Mouse (Mus musculus) cerebellum, adult 9-10 months (tissue): ENCODE measurements around the gene Arpc4.

Experiments used
- DNase-seq: peaks from one replicate; pipeline ENCODE4 v3.0.0; 2022

Arpc4 gene

GRCm38 (mm10) chr6:113366639-113367038 lies 11.3 kb upstream of the Arpc4 start:
- DNase-seq, result no peak

DNA sequence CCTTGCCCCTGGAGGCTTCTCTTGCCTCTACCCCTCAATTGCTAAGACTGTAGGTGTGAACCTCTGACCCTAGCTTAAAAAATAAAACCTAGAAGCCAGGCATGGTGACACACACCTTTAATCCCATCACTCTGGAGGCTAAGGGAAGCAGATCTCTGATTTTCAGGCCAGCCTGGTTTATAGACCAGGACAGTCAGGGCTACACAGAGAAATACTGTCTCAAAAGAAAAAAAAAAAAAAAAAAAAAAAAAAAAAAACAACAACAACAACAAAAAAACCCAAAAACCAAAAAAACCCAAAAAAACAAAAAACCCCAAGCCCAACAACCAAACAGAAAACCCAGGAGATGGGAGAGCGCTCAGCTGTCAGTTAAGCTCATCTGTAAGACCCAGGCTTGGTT lies 10.3 kb upstream of the Arpc4 start:
- DNase-seq, result no peak

GRCm38 (mm10) chr6:113368124-113368523 lies 9.8 kb upstream of the Arpc4 start:
- no peak for DNase-seq

DNA sequence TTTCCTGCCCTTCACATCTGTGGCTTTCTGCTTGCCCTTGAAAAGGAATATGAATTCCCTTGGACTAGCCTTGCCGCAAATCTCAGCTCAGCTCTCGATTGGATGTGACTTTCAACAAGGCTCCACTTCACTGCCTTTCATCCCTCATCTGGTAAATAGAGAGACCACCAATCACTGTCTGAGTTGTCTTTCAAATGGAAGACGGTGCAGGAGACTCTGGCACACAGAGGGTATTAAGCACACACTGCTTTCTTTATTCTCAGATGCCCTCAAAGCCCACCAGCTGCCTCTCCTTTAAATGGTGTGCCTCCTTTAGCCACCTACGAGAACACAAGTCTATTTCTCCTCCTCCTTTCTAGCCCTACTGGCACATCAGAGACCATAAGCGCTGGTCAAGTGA lies 9.3 kb upstream of the Arpc4 start:
- no peak for DNase-seq

GRCm38 (mm10) chr6:113370194-113370929 lies 7.6 kb upstream of the Arpc4 start:
- DNase-seq, result no peak

DNA sequence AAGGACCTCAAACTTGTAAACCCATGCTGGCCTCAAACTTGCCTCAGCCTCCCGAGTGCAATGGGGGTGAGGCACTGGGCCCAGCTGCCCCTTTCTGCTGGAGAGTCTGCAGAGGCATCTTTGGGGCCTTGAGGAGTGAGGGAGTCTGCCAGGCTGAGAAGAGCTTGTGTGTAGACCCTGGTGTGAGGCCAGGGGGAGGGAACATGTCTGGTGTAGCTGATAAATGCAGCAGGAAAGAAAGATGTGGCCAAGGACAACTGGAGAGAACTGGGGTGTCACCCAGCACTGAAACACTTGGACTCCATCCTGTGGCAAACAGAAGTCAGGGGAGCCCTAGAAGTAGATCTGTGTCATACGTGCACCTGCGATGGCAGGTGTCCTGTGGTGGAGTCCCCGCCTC lies 4.4 kb upstream of the Arpc4 start:
- no peak for DNase-seq

- DNase-seq, result no peak
These were observed 781 bp upstream of the Arpc4 start for GRCm38 (mm10) chr6:113377172-113377495.

DNA sequence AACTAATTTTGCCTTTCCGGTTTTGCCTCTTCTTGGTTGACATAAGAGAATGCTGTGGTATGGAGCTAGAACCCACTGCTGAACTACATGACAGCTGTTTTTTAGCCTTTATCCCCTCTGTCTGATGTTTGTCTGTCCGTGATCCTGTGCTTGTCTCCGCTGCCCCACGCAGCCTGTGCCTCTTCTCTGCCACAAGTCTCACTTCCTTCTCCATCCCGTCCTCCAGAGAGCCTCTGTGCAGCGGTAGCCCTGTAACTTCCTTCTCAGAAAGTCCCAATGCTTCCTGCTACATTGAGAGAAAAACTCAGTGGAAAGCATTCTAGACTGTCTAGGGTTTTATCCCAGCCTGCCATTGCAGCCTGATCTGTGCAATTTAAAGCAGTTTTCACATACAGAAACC lies 1.3 kb downstream of the Arpc4 start:
- no peak for DNase-seq

- no peak for DNase-seq
These were observed 2.6 kb downstream of the Arpc4 start for GRCm38 (mm10) chr6:113380480-113380879.

- DNase-seq, result no peak
These were observed 6.5 kb downstream of the Arpc4 start for GRCm38 (mm10) chr6:113384351-113384927.

DNA sequence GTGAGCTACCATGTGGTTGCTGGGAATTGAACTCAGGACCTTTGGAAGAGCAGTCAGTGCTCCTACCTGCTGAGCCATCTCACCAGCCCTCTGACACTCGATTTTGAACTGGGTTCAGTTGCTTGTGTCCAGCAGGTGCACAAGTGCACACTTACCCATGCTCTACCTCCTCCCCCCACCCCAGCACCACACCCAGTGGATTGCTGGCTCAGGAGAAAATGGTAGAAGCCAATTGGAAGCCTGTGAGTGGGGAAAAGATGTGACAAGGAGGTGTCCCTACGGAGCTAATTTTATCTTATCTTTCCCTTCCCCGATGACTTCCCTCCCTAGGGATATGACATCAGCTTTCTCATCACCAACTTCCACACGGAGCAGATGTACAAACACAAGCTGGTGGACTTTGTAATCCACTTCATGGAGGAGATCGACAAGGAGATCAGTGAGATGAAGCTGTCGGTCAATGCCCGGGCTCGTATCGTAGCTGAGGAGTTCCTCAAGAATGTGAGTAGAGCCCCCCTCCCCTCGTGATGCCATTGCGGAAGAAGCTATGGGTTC lies 7.3 kb downstream of the Arpc4 start:
- DNase-seq, result no peak

DNA sequence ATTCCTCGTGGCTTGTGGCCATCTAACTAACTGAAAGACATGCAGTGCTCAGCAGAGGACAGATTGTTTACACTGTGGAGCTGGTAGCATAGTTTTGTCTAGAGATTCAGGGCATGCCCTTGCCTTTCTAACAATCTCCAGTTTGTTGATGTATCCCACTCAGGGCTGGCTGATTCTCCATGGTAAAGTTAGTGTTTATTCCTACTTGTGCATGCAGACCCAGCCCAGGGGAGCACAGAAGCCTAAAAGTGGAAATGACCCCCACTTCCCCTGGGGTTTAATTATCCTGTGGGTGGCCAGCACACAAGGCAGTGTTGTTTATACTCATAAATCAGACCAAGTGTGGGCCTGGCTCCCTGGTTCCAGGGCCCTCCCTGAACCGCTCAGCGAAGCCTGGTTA lies 8.1 kb downstream of the Arpc4 start:
- DNase-seq, result no peak

DNA sequence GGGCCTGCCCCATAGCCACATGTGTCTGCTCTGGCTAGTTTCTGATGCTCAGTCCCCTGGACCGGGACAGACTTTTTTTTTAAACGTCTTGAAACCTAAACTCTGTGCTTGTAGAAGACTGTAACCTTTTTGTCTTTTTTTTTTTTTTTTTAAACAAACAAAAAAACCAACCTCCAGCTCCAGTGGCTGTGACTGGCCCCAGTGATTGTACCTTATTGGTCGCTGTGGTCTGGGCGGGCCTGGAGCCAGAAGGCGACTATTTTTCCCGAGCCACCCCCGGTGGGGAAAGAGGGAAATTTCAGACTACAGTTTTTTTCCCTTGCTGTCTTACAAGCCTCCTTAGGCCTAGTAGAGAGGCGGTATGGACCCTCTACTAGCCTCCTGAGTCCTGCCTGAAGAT lies 11.0 kb downstream of the Arpc4 start, which contains the start of gene Ttll3:
Ttll3 (plus strand) TSS at position 301 of the 400 bp plus-strand sequence.
- no peak for DNase-seq

DNA sequence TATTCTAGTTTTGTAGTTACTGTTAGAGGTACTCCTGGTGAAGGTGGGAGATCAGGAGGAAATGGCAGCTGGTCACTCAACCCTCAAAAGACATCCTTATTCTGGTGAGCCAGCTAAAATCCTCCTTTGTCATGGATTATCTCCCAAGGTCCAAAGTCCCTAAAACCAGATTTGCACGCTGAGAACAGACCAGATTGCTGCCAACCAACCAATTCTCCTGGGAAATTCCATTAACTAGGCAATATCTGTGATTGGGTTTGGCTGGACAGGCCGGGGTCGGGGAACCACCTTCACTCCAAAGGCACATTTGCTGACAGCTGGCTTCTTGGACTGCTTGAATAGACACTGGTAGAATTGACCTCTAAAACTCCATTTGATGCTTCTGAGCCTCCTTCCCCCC lies 12.8 kb downstream of the Arpc4 start:
- DNase-seq, result no peak

DNA sequence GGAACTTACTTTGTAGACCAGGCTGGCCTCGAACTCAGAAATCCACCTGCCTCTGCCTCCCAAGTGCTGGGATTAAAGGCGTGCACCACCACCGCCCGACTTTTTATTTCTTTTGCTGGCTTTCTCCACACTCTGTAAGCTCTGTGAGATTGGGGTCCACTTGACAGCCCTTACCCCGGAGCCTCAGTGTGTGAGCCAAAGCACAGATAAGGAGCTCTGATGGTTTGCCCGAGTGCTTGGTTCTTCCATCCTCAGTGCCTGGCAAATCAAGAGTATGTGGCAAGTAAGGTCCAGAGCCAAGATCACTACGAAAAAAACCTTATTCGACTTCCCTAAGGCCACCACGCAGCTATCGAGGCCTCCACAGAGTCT lies 14.1 kb downstream of the Arpc4 start:
- no peak for DNase-seq

- DNase-seq, result peak; percentile 51
These were observed 14.6 kb downstream of the Arpc4 start for GRCm38 (mm10) chr6:113392387-113393071.

- DNase-seq, result no peak
These were observed 16.0 kb downstream of the Arpc4 start for GRCm38 (mm10) chr6:113393951-113394350.

DNA sequence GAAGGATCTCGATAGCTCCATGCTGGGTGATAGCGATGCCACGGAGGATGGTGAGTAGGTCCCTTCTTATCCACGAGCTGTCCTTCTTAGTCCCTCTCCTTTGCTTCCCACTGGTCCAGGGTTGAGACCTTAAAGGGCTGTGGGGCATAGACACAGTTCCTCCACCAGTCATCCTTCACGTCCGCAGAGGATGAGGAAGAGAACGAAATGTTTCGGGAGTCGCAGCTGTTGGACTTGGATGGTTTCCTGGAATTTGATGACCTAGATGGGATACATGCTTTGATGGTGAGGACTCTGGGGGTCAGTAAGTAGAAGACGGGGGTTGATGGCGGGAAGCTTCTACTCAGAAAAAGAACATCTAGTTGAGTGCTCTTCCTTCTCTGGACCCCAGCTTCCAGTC lies 16.9 kb downstream of the Arpc4 start:
- DNase-seq, result no peak

DNA sequence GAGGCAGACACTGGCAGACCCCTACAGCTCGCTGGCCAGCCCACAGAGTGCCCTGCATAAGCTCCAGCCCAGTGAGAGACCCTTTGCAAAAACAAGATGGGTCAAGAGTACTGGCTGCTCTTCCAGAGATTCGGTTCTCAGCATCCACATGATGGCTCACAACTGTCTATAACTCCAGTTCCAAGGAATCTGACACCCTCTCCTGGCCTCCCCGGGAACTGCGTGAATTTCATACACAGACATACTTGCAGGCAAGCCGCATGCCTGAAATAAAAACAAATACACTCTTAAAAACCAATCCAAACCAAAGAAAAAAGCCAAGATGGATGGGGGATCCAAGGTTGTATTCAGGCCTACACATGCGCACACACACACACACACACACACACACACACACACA lies 17.6 kb downstream of the Arpc4 start:
- DNase-seq, result no peak

GRCm38 (mm10) chr6:113396270-113397030 lies 18.5 kb downstream of the Arpc4 start:
- no peak for DNase-seq

GRCm38 (mm10) chr6:113402094-113402493 lies 24.2 kb downstream of the Arpc4 start:
- DNase-seq, result no peak

DNA sequence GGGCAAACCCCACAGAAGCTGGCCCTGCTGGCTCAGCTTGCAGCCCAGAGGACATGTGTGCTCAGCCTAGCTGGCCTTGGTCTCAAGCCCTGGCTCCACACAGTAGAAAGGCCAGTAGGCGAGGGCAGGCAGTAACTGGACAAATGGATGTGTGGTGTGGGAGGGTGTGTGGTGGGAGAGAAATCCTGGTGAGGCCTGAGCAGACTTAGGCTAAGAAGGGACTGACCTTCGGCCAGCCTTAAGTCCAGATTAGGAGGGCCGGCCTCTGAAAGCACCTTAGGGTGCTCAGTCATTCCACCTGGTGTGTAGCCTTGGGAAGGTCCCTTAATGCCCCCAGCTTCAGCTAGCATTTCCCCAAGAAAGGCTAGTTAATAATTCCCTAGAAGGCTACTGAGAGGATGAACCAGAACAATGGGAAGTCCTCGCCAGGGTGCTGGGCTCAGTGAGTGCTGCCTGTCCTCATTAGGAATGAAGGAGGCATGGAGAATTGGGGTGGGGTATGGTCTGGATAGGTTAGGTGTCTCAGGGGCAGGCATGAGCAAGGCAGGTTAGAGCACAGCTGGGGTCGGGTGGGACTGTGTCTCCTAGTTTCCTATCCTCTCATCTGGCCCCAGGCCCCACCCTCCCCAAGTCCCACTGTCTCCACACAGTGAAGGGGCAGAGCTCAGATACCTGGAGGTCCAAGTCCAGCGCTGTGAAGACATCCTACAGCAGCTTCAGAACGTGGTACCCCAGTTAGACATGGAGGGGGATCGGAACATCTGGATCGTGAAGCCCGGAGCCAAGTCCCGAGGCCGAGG lies 26.9 kb downstream of the Arpc4 start:
- DNase-seq, result no peak

GRCm38 (mm10) chr6:113405483-113405882 lies 27.6 kb downstream of the Arpc4 start:
- DNase-seq, result no peak
